Mouse (Mus musculus) E14TG2a.4 (cell line): ENCODE measurements at regions not wholly inside any gene's neighbourhood (a gene's known extent, or its start where the extent isn't known, plus 50 kb on each side); places are given as distances from the start of the nearest gene placed in this dataset.

ENCODE experiments used
- H3K27me3 ChIP-seq: 2 replicates; pipeline ENCODE4 v1.6.1; 2014; ENCODE audit warnings: low read length, control low read depth; ENCODE audit not compliant: insufficient read depth
- H3K36me3 ChIP-seq: 2 replicates; pipeline ENCODE4 v1.6.1; 2014; ENCODE audit warnings: low read length, control low read depth; ENCODE audit not compliant: insufficient read depth
- H3K4me1 ChIP-seq: replicated peaks from 2 replicates; pipeline ENCODE4 v1.6.1; 2014; ENCODE audit warnings: low read depth, low read length, control low read depth
- H3K4me3 ChIP-seq: replicated peaks from 2 replicates; pipeline ENCODE4 v1.5.1; 2014; ENCODE audit warnings: mild to moderate bottlenecking, low read length
- H3K9me3 ChIP-seq: 2 replicates; pipeline ENCODE4 v1.6.1; 2014; ENCODE audit warnings: low read length, control low read depth
- CTCF ChIP-seq: conservative IDR thresholded peaks from 2 replicates; pipeline ENCODE4 v1.5.1; 2014; ENCODE audit warnings: low read length
- NANOG ChIP-seq: IDR thresholded peaks from 2 replicates; pipeline ENCODE4 v1.6.1; 2014; ENCODE audit warnings: borderline replicate concordance, low read length, mixed read lengths
- POU5F1 ChIP-seq: IDR thresholded peaks from 2 replicates; pipeline ENCODE4 v1.6.1; 2014; ENCODE audit warnings: low read length, borderline replicate concordance

DNA sequence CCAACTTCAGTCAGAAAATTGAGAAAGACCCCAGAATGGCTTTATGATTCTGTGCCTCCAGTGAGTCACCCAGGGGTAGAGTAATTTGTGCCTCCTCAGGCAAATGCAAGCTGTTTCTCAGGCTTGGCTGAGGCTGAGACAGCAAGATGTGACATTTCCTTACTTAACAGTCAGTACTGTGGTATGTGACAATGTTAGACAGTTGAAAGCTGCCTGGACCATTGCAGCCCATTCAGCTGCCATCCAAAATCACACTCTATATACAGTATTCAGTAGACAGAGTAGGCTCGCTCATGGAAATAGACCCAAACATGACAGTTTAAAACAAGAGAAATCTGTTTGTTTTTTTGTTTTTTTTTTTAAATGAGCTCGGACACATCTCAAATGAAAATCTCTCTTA is 477.1 kb upstream of the Nbea start:
- TF ChIP-seq NANOG (no peak), POU5F1 (no peak), CTCF (no peak)
- Histone ChIP-seq H3K36me3 (no peaks in the 10 kb centered on the region), H3K27me3 (no peaks in the 10 kb centered on the region), H3K4me3 (no peak overlapping the region), H3K4me1 (no peaks in the 10 kb centered on the region), H3K9me3 (peaks cover 11% of the 10 kb centered on the region)

GRCm38 (mm10) chr3:56647313-56647712 is 463.8 kb upstream of the Nbea start:
- TF ChIP-seq CTCF (no peak), POU5F1 (no peak), NANOG (no peak)
- no peaks in the 10 kb centered on the region for H3K9me3 ChIP-seq
- no peaks in the 10 kb centered on the region for H3K36me3 ChIP-seq
- no peaks in the 10 kb centered on the region for H3K27me3 ChIP-seq
- no peak overlapping the region for H3K4me3 ChIP-seq
- H3K4me1 ChIP-seq, result no peaks in the 10 kb centered on the region
